Mouse (Mus musculus) adrenal gland, adult (tissue): ENCODE results near the gene Emc9.

Source experiments
- DNase-seq, 2 experiments: peaks; one replicate each; pipeline ENCODE4 v3.0.0; 2022 to 2023; ENCODE audit warnings: low spot score in 1 of 2; ENCODE audit not compliant: inconsistent age in 2 of 2

Emc9 gene

DNA sequence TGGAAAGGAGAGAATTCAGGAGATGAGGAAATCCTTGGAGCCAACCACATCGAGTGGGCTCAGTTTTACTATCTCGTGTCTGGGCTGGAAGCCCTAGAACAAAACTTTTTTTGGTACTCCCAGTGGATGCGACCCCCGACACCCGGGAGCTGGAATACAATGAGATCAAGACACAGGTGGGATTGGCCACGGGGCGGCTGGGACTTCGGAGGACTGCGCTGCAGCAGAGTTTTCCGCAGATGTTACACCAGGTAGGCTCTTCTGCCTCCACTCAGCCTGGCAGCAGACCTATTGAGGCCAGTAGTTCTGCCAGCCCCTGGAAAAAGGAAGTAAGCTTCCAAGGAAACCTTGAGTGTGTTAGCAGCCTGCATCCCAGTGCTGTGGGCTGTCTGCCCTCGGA, 21.9 kb downstream of the Emc9 start:
- peak in 1 of 2 experiments; percentile 16 for DNase-seq

DNA sequence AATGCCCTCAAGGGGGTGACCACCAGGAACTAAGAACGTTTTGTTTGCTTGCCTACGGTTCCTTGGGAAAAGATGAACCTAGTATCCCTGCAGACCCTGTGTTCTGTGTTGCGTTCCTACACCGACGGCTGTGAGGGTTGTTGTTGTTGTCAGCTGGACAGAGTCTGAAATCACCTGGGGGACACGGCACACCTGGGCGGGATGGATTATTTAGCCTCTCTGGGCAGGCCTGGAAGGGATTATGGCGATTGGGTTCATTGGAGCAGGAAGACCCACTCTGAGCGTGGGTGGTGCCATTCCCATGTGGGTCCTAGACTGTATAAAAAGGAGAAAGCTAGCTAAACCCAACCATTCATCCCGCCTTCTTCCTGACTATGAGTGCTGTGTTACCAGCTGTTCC, 23.2 kb downstream of the Emc9 start:
- peak; percentile 42 to 49 for DNase-seq

DNA sequence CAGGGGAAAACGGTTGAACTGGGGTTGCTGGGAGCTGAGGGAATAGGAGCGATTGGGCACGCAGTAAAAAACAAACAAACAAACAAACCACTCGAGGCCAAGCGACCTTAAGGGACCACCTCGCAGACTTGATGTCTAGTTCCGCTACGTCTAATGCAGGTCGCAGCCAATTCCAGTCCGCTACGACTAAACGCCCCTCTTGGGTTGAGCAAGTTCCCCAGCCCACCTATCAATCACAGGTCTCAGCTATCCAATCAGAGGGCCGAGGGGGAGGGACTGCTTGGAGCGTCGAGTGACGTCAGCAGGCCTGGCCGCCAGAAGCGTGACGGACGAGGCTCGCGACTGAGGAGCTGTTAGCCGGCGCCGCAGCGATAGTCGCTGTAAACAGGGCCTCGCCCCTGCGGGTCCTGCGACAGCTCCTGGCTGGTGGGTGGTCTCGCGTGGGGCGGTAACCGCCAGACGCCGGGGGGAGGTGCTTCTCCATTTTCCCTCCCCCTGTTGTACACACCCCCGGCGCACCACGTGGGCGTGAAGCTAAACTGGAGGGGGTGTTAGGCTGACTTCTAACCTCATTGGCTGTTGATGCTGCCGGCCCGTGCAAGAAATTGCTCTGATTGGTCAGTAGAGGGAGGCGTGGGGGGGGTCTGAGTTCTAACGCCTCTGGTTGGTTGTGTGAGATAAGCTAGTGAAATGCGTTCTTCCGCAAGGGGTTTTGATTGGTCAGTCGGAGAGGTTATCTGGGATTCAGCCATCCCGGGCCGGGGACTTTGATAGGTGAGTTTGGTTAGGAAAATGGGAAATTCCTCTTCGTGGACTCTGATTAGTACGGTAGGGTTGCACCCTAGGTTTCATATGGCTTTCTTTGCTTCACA, 24.7 kb downstream of the Emc9 start, which contains the start of gene A730061H03Rik:
Gene A730061H03Rik (minus strand): TSS at position 205 of the 872 bp plus-strand sequence.
- peak; percentile 99 to 100 for DNase-seq

DNA sequence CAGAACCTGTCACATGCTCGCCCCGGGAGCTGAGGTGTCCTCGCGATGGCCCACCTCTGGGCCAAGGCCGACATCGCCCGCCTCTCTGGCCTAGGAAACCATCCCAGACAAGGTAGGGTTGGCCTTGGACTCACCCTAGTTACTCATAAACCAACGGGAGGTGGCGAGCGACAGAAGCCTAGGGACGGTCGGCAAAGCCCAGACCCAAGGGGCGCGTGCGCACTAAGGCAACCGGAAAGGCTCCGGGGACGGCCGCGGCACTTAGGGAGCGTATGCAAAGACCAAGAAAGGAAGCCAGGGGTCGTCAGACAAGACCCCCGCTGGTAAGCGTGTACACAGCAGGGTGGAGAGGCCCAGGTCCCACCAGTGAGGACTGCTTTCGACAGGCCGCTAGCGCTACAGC, 25.3 kb downstream of the Emc9 start, which contains the start of gene Dcaf11:
Gene Dcaf11 (plus strand): TSS at position 208 of the 403 bp plus-strand sequence.
- peak; percentile 95 to 97 for DNase-seq

DNA sequence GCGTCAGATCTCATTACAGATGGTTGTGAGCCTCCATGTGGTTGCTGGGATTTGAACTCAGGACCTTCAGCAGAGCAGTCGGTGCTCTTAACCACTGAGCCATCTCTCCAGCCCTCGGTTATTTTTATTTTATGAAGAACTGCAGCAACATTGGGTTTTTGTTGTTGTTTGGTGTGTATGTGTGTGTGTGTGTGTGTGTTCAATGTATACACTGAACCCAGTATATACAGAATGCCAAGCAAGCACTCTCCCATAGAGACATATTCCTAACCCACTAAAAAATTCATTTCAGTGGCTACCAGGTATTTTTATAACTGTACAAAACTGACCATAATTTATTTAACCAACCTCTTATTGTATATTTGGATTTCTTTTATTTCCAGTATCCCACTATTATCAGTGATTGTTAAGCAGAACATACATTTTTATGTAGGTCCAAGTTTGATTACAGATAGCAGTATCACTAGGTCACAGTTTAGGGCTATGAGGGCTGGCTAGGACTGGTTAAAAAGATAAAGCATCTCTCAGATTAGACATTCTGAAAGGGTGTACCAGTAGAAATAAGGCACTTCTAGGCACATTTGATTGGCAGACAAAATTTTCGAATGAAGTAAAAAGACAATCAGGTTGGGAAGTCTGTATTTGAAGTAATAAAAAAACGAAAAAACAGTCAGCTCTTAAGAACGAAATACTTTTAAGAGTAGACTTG, 26.2 kb downstream of the Emc9 start:
- peak in 1 of 2 experiments; percentile 46 for DNase-seq

DNA sequence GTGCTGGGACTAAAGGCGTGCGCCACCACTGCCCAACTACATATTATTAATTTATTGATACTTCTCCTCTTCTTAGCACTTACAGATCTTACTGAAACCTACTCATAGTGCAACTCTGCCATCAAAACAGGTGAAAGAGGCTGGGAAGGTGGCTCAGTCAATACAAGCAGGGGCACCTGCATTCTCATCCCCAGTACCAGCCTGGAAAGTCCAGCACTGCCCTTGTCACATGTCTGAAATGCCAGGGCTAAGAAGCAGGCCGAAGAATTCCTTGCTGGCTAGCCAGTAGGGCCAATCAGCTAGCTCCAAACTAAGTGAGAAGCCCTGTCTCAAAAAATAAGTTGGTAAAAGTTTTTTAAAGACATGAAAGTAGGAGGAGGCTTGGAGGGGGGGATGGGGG, 27.5 kb downstream of the Emc9 start:
- DNase-seq, result peak in 1 of 2 experiments; percentile 39

DNA sequence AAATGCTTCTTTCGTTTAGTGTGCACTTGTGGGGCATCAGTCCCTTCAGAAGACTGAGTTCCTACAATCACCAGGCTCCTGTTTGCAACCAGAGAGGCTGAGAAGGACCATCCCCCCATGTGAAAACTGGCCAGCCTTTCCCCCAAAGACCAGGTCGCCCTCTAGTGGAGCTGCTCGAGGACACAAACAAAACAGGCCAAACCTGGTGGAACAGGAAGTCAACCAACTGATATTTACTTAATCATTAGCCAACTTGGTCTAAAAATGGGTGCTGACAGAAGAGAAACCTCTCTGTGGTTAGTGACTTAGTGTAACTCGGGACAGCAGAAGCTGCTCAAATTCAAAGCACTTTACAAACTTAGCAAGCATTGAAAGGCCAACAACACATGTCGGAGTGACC, 28.1 kb downstream of the Emc9 start:
- peak; percentile 77 to 93 for DNase-seq

DNA sequence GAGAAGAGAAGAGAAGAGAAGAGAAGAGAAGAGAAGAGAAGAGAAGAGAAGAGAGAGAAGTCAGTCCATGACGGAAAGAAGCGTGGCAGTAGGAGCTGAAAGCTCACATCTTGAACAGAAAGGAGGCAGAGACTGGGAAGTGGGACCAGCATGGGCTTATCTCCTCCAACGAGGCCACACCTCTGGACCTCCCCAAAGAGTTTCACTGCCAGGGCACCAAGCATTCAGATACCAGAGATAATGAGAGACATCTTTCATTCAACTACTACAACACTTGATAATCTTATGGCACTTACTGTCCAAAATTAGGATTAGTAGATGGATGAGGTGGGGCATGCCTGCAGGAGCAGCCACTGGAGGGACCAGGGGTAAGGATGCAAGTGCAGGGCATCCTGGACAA, 29.3 kb downstream of the Emc9 start:
- no peak for DNase-seq

DNA sequence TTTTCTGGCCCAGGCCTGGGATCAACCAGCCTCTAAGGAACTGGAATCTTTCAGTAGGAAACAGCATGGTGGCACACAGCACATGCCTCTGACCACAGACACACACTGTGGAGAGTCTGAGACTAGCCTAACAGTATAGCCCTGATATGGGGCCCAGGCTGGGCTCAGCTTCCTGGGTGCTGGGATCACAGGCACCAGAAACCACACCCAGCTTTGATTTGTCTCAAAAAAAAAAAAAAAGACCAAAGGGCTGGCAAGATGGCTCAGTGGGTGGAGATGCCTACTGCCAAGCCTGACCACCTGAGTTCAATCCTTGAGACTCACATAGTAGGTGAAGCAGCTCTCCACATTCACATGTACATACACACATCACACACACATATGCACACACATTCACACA, 30.5 kb downstream of the Emc9 start:
- no peak for DNase-seq

DNA sequence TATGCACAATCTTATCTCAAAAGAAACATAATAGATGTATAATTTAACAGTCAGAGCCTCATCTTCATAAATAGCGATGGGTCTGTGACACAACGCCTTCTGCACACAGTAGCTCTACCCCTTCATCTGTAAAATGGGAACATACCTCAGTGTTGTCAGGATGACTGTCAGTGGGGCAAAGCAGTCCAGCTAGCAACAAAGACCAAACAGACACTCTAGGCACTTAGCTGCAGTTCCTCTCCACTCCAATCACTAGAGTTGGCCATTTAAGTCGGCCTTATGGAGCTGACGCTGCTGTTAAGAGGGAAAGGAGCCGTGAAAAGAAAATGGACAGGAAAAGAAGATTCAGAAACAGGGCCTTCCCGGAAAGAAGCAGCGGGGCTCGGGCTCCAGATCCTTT, 33.3 kb downstream of the Emc9 start:
- no peak for DNase-seq

DNA sequence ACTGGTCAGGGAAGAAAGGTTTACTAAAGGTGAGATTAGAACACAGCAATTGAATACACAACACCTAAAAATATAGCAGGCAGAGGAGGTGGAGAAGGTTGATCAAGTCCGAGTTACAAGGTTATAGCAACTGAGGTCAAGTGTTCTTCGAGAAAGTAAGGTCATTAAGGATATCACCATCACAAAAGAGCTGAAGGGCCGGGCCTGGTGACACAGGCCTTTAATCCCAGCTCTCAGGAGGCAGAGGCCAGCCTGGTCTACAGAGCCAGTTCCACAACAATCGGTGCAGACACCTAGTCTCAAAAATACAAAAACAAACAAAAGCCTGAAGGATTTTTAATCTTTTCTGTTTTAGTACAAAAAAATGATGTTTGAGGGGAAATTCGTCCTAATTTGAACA, 33.8 kb downstream of the Emc9 start:
- no peak for DNase-seq

DNA sequence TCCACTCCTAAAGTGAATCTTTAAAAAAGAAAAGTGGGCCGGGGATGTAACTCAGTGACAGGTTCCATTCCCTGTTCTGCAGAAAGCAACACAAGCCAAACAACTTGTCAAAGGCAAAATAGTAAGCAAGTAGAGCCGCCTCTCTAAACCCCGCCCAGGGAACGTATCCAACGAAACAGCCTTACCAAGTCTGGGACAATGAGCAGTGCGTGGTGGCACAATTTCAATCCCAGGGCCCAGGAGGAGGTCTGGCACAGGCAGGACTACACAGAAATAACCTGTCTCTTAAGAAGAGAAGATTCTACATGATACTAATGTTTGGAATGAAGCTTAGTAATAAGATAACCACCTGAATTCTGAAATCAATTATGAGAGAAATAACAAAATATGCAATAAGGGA, 34.9 kb downstream of the Emc9 start:
- no peak for DNase-seq

DNA sequence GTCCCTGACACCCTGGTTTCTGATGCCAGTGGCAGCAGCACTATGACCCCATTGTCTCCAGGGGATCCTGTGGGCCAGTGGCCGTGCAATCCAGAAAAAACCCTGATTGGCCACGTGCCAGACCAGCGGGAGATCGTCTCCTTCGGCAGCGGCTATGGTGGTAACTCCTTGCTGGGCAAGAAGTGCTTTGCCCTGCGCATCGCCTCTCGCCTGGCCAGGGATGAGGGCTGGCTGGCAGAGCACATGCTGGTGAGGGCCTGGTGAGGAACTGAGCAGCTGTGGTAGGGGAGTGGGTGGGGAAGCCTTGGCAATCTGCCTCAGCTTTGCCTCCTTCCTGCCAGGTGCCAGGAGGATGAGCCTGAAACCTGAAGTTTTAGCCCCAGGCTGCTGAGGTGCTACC, 40.8 kb downstream of the Emc9 start:
- peak in 1 of 2 experiments; percentile 30 for DNase-seq

DNA sequence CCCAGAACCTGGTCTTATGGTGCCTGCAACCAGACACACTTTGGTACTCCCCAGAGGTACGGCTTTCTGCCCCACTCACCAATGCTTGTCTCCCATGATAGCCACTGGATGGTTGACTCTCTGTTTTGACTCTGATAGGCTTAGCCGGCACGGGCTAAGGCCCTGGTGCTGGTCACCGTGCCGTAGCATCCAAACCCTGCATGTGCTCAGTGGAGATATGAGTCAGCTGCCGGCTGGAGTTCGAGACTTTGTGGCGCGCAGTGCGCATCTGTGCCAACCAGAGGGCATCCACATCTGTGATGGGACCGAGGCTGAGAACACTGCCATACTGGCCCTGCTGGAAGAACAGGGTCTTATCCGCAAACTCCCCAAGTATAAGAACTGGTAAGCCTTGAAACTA, 42.8 kb downstream of the Emc9 start:
- DNase-seq, result no peak

DNA sequence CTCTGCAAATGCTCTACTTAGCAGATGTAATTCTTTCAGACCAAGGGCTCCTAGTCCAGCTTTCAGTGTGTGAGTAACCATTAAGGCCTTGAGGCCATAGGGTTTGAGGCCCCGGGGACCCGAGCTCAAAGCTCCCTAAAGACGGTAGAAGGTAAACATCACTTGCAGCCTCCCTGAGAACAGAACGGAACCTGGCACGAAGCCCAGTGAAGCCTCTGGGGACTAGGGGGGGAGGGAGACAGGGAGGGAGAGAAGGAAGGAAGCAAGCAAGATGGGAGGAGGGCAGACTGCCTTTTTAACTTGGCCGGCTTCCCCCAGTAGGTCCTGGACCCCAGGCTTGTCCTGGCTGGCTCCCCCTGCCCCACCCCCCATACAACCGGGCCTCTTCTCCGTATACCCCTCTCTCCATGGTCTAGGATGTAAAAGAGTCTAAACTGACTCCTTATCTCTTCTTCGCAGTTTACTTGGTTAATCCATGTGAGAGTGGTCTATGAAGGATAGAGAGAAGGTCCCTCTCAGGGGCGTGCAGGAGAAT, 44.2 kb downstream of the Emc9 start:
- peak; percentile 79 to 93 for DNase-seq

DNA sequence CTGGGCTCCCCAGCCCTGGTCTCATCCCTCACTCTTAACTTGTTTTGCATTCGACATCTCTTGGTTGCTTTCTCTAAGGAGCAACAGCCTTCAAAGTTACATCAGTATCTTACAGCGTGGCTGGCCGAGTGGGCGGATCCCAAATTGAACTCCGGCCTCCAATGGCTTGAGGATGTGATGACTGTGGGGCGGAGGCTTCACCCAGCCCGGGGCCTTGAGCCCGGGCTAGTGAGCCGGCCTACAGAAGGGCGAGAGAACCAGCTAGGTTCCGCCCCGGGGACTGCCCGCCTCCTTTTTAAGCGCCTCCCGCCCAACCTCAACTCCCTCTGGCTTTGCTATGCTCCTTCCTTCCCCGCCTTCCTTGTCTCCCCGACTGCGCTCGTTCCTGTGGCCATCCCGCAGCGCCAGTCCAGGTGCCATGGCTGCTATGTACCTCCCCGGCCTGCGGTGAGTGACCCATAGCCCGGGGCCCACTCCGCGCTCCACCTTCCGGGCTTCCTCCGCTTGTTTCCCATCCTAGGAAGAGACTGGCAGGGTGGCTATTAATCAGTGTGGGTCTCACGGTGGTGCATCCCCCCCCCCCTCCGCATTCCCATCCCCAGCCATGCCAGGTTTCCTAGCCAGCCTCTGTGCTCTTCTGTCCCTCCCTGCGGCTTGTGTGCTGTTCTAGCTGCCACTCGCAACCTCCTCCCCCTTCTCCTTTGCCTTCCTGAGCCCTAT, 44.9 kb downstream of the Emc9 start, which contains the start of gene Pck2:
Gene Pck2 (plus strand): TSS at position 200 of the 720 bp plus-strand sequence.
- DNase-seq, result peak; percentile 94 to 97

DNA sequence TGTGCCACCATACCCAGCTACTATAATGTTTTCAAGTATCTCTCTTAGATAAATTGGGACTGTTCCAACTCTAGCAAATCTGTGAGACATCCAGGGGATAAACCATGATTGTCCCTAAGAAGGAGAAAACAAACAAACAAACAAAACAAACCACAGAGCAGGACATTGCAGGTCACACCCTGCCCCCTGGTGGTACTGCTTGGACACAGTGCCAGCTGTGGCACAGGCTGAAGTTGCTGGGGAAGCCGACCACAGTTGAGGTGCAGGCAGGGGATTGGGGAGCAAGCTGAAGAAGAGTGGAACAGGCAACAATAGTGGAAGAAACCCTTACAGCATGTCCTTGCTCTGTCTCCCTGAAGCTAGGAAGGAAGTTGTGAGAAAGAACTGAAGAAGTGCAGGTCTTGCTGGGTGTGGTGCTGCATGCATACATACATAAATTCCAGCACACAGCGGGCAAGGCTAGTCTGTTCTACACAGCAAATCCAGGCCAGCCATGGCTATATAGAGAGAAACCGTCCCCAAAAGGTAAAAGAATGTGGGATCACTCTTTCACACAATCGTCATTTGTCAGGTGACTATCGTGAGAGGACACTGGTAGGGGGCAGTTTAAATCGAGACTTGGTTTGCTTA, 48.9 kb downstream of the Emc9 start:
- DNase-seq, result peak in 1 of 2 experiments; percentile 73
